Mouse (Mus musculus) erythroblast, embryonic 14.5 days (primary cell): Measurements from ENCODE around the gene Ypel5. TPM values are rescaled to one million over a fixed set of nuclear protein-coding genes. Genes with fewer than 3 reads are reported as not detected.

Experiments used
- H3K27me3 ChIP-seq: 2 replicates; pipeline ENCODE4 v1.6.1; 2012; ENCODE audit warnings: inconsistent platforms; ENCODE audit not compliant: control insufficient read depth
- H3K36me3 ChIP-seq: 2 replicates; pipeline ENCODE4 v1.6.1; 2012; ENCODE audit warnings: mild to moderate bottlenecking, inconsistent platforms; ENCODE audit not compliant: control insufficient read depth
- H3K4me1 ChIP-seq: 2 replicates; pipeline ENCODE4 v1.6.1; 2012; ENCODE audit warnings: inconsistent platforms; ENCODE audit not compliant: control insufficient read depth
- H3K4me3 ChIP-seq: replicated peaks from 2 replicates; pipeline ENCODE3; 2012; ENCODE audit warnings: moderate library complexity, mild to moderate bottlenecking, inconsistent platforms
- H3K9me3 ChIP-seq: 2 replicates; pipeline ENCODE4 v1.6.1; 2012; ENCODE audit warnings: low read length, inconsistent platforms, mixed read lengths; ENCODE audit not compliant: control insufficient read depth
- GATA1 ChIP-seq: IDR thresholded peaks from 2 replicates; pipeline ENCODE4 v1.6.1; 2012; ENCODE audit warnings: low read length, inconsistent platforms, mixed read lengths
- TAL1 ChIP-seq: IDR thresholded peaks from 3 replicates; pipeline ENCODE4 v1.6.1; 2012; ENCODE audit warnings: low read length, inconsistent platforms, mixed read lengths
- polyA plus RNA-seq: library from polyadenylated mRNA; stranded (reverse); fragments of >175 nt; gene quantifications from 2 replicates; pipeline ENCODE4 v1.2.3, GENCODE M21; 2012

Gene Ypel5
- polyA plus RNA-seq, 1 experiment, result 8.7 TPM

DNA sequence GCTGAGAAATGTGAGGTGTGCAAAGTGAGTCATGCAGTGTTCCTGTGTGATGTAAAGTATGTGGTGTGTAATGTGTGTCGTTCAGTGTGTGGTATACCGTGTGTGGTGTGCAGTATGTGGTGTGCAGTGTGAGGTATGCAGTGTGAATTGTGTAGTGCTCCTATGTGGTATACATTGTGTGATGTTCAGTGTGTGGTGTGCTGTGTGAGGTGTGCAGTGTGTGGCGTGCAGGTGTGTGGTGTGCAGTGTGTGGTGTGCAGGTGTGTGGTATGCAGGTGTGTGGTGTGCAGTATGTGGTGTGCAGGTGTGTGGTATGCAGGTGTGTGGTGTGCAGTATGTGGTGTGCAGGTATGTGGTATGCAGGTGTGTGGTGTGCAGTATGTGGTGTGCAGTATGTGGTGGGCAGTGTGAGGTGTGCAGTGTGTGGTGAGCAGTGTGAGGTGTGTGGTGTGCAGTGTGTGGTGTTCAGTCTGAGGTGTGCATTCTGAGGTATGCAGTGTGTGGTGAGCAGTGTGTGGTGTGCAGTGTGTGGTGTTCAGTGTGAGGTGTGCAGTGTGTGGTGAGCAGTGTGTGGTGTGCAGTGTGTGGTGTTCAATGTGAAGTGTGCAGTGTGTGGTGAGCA lies 30.5 kb downstream of the Ypel5 start:
- Histone ChIP-seq H3K27me3 (no peaks in the 10 kb centered on the region), H3K36me3 (no peaks in the 10 kb centered on the region), H3K9me3 (peaks cover 4% of the 10 kb centered on the region; the same call in 1 of the 2 replicates), H3K4me3 (no peak overlapping the region), H3K4me1 (no peaks in the 10 kb centered on the region)
- TF ChIP-seq GATA1 (no peak), TAL1 (no peak)

DNA sequence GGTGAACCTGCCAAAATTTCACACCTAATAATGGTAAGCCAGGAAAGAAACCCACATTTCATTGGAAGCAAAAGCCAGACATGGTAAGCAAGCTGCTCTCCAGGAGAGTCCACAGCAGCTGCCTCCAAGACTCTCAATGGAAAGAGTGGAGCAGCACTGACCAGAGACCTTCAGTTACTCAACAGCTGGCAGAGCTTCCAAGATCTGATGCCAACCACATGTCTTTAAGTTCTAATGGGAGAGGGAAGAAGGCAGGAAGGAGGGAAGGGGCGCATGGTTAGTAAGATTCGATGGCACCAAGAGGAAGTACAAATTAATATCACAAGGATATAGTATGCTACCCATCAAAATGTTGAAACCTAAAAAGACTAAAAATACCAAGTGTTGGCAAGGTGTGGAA lies 31.9 kb downstream of the Ypel5 start:
- Histone ChIP-seq H3K27me3 (no peaks in the 10 kb centered on the region), H3K9me3 (peaks cover 4% of the 10 kb centered on the region; the same call in 1 of the 2 replicates), H3K36me3 (no peaks in the 10 kb centered on the region), H3K4me1 (no peaks in the 10 kb centered on the region), H3K4me3 (no peak overlapping the region)
- no peak for TF ChIP-seq TAL1
- TF ChIP-seq GATA1, result no peak

DNA sequence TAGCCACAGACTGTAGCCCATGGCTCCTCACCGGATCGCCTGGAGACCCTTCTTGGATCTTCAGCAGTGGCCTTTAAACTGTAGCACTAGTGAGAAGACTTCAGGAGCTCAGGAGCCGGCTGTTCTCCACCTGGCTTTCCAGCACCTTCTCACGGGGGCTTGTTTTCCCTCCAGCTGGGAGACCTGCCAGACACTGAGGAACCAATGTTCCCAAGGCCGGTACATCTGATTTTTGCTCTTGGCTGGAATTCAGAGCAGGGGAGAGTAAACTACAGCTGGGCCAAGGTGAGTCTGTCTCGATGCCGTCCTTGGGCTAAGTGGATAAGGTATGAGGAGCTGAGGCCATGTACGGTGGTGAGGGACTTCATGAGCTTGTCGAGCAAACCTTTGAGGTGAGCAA lies 42.7 kb downstream of the Ypel5 start:
- Histone ChIP-seq H3K9me3 (no peaks in the 10 kb centered on the region), H3K36me3 (no peaks in the 10 kb centered on the region), H3K27me3 (no peaks in the 10 kb centered on the region), H3K4me1 (no peaks in the 10 kb centered on the region), H3K4me3 (no peak overlapping the region)
- TF ChIP-seq TAL1, result no peak
- TF ChIP-seq GATA1, result no peak

DNA sequence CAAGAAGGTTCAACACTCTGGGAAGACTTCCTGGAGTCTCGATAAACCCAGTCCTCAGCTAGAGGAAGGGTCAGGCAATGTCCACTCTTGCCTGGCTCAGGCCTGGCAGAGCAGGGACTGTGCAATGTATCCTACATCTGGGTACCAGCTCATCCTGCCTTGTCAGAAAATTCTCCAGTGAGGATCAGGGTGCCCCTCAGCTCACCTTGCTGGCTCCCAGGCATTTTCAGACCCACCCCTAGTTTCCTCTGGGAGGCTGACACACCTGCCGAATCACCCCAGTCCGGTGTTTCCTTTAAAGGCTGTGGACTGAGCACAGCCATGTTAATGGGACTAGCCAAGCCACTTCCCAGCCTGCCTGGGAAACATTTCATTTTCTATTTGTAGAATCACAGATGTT lies 43.9 kb downstream of the Ypel5 start:
- Histone ChIP-seq H3K27me3 (no peaks in the 10 kb centered on the region), H3K36me3 (no peaks in the 10 kb centered on the region), H3K9me3 (no peaks in the 10 kb centered on the region), H3K4me3 (no peak overlapping the region), H3K4me1 (no peaks in the 10 kb centered on the region)
- TF ChIP-seq TAL1 (no peak), GATA1 (no peak)

DNA sequence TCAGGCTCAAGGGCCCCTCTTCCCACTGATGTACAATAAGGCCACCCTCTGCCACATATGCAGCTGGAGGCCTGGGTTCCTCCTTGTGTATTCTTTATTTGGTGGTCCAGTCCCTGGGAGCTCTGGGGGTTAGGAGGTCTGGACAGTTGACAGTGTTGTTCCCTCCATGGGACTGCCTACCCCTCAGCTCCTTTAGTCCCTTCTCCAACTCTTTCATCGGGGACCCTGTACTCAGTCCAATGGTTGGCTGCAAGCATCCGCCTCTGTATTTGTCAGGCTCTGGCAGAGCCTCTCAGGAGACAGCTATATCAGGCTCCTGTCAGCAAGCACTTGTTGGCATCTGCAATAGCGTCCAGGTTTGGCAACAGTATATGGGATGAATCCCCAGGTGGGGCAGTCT lies 44.8 kb downstream of the Ypel5 start:
- Histone ChIP-seq H3K4me3 (no peak overlapping the region), H3K9me3 (no peaks in the 10 kb centered on the region), H3K4me1 (no peaks in the 10 kb centered on the region), H3K36me3 (no peaks in the 10 kb centered on the region), H3K27me3 (no peaks in the 10 kb centered on the region)
- TF ChIP-seq GATA1, result no peak
- TF ChIP-seq TAL1, result no peak

DNA sequence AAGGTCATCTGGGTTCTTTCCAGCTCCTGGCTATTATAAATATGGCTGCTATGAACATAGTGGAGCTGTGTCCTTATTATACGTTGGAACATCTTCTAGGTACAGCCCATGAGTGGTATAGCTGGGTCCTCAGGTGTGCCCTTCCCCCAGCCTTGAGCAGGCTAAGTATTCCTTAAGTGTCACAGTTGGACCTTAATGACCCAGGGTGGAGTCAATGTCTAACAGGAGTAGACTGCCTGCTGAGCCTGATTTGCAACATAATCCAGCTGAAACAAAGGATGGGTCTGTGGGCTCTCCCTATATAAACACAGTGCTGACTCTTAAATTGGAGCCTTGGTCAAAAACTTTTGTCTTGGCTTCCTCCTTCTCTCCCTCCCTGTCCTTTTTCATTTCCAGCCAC lies 45.6 kb downstream of the Ypel5 start:
- no peaks in the 10 kb centered on the region for H3K9me3 ChIP-seq
- H3K36me3 ChIP-seq, result no peaks in the 10 kb centered on the region
- no peak for TF ChIP-seq TAL1
- TF ChIP-seq GATA1, result no peak
- H3K27me3 ChIP-seq, result no peaks in the 10 kb centered on the region
- H3K4me1 ChIP-seq, result no peaks in the 10 kb centered on the region
- H3K4me3 ChIP-seq, result no peak overlapping the region

DNA sequence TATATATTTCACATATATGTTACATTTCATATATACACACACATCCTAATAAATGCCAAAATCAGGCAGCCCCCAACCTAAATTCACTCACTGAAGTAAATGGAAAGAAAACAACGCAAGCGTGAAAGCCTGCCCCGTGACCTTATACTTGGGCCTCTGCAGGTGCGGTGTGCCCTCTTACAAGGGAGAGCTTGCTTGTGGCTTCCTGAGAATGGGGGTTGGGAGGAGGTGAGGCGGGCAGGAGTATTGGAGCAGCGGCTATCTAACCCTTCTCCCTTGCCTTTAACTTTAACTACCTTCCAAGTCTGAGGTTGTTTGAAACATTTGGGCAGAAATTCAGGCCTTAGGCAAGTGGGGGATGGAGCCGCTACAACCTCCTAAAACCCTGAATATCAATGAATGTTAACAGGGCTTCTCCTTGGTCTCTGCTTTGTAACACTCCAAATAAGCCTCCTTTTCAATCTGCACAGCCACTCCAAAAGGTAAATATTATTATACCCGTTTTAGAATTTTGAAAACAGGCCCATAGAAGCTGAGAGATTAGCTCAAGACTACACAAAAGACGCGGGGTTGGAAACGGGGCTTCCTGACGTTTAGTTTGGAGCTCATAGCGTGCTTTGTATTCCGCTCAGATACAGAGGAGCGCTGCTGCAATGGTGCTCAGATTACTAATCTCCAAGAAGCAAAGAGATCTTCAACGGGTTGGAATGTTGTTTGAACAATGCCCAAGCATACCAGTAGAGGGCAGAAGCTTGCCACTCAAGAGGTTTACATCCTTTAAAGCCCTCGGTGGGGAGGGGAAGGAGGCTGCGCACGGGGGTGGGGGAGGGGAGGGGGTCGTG lies 53.5 kb downstream of the Ypel5 start:
- H3K9me3 ChIP-seq, result no peaks in the 10 kb centered on the region
- H3K4me1 ChIP-seq, result no peaks in the 10 kb centered on the region
- no peaks in the 10 kb centered on the region for H3K27me3 ChIP-seq
- H3K36me3 ChIP-seq, result no peaks in the 10 kb centered on the region
- TF ChIP-seq TAL1 (no peak), GATA1 (no peak)
- no peak overlapping the region for H3K4me3 ChIP-seq

DNA sequence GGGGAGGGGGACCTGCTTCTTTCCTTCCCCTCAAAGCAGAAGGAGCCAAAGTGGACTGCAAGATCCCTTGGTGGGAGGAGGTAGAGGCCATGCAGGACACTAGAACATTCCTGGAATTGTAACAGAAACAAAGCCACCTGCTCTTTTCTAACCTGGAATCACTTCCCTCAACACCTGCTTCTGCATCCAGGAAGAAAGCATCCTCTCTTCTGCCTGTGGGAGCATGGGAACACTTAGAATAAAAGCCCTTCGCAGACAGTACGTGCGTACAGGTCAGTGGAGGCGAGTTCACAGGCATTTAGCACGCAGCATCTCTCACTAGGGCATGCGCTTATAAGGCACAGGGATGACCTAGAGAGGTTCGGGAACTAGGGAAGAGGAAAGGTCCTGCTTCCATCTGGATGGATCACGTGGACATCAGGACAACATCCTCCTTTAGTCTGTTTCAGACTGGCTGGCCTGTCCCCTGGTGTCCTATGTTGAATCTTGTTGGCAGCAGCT lies 54.2 kb downstream of the Ypel5 start:
- no peaks in the 10 kb centered on the region for H3K9me3 ChIP-seq
- no peaks in the 10 kb centered on the region for H3K36me3 ChIP-seq
- no peak for TF ChIP-seq TAL1
- no peak for TF ChIP-seq GATA1
- no peak overlapping the region for H3K4me3 ChIP-seq
- no peaks in the 10 kb centered on the region for H3K27me3 ChIP-seq
- no peaks in the 10 kb centered on the region for H3K4me1 ChIP-seq

DNA sequence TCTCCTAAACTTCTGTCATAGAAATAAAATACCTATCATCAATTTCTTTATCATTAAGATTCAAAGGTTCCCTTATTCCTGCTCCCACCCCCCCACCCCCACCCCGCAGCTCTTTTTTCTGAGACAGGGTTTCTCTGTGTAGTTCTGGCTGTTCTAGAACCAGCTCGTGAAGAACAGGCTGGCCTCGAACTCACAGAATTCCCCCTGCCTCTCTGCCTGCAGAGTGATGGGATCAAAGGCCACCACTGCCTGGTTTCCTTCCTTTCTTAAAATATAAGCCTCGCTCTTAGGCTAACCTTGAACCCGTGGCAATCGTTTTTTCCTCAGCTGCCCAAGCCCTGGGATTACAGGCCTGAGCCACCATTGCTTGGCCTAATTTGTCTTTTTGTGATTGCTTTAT lies 55.3 kb downstream of the Ypel5 start:
- H3K9me3 ChIP-seq, result no peaks in the 10 kb centered on the region
- H3K36me3 ChIP-seq, result no peaks in the 10 kb centered on the region
- H3K27me3 ChIP-seq, result no peaks in the 10 kb centered on the region
- H3K4me3 ChIP-seq, result no peak overlapping the region
- TF ChIP-seq GATA1, result no peak
- no peak for TF ChIP-seq TAL1
- no peaks in the 10 kb centered on the region for H3K4me1 ChIP-seq
